Mouse (Mus musculus) liver, postnatal 0 days (tissue): ENCODE measurements at regions not wholly inside any gene's neighbourhood (a gene's known extent, or its start where the extent isn't known, plus 50 kb on each side); places are given as distances from the start of the nearest gene placed in this dataset.

Experiments used
- ATAC-seq: fragments of 200-750 bp; cut with Nextera tagmentation; 2 replicates; pipeline ENCODE4 v1.8.0; 2017; ENCODE audit warnings: mild to moderate bottlenecking, moderate library complexity
- DNase-seq: peaks from one replicate; pipeline ENCODE4 v3.0.0-alpha.2; 2016
- H3K27ac ChIP-seq: fragments of 300-500 bp; sonication (generic); 2 replicates; pipeline ENCODE4 v1.5.1; 2014; ENCODE audit warnings: antibody characterized with exemption, moderate library complexity, mild to moderate bottlenecking, low read depth
- H3K27me3 ChIP-seq: fragments of 300-500 bp; sonication (generic); 2 replicates; pipeline ENCODE4 v1.6.1; 2014; ENCODE audit warnings: low read length, control low read depth, mixed read lengths; ENCODE audit not compliant: insufficient read depth
- H3K36me3 ChIP-seq: fragments of 300-500 bp; sonication (generic); replicated peaks from 2 replicates; pipeline ENCODE4 v1.6.1; 2014; ENCODE audit warnings: mild to moderate bottlenecking, control low read depth, low read length, moderate library complexity, mixed read lengths; ENCODE audit not compliant: insufficient read depth
- H3K4me1 ChIP-seq: fragments of 300-500 bp; sonication (generic); 2 replicates; pipeline ENCODE4 v1.6.1; 2014; ENCODE audit warnings: antibody characterized with exemption, mild to moderate bottlenecking, control low read depth; ENCODE audit not compliant: insufficient read depth
- H3K4me2 ChIP-seq: fragments of 300-500 bp; sonication (generic); 2 replicates; pipeline ENCODE4 v1.6.1; 2014; ENCODE audit warnings: low read depth, mild to moderate bottlenecking, low read length, moderate library complexity, mixed read lengths
- H3K4me3 ChIP-seq: fragments of 300-500 bp; sonication (generic); 2 replicates; pipeline ENCODE4 v1.5.1; 2014; ENCODE audit warnings: low read depth, low read length
- H3K9ac ChIP-seq: fragments of 300-500 bp; sonication (generic); replicated peaks from 2 replicates; pipeline ENCODE4 v1.6.1; 2014; ENCODE audit warnings: mild to moderate bottlenecking, moderate library complexity
- H3K9me3 ChIP-seq: fragments of 300-500 bp; sonication (generic); 2 replicates; pipeline ENCODE4 v1.6.1; 2016; ENCODE audit warnings: mild to moderate bottlenecking, control low read depth, low read length, mixed read lengths
- CTCF ChIP-seq: sonication (generic); IDR thresholded peaks from 2 replicates; pipeline ENCODE4 v1.5.1; 2016; ENCODE audit warnings: antibody characterized with exemption, low read depth
- EP300 ChIP-seq: IDR thresholded peaks from 2 replicates; pipeline ENCODE4 v1.6.1; 2016; ENCODE audit warnings: antibody characterized with exemption, low read depth, mild to moderate bottlenecking
- WGBS: fragments of 180-500 bp; shearing (Covaris S2); extraction: QIAGEN DNeasy Blood & Tissue Kit; methylation state at CpG from one replicate; pipeline ENCODE4 v1.1.7; 2014; ENCODE audit not compliant: insufficient replicate concordance; 5-methylcytosine and 5-hydroxymethylcytosine counted together

DNA sequence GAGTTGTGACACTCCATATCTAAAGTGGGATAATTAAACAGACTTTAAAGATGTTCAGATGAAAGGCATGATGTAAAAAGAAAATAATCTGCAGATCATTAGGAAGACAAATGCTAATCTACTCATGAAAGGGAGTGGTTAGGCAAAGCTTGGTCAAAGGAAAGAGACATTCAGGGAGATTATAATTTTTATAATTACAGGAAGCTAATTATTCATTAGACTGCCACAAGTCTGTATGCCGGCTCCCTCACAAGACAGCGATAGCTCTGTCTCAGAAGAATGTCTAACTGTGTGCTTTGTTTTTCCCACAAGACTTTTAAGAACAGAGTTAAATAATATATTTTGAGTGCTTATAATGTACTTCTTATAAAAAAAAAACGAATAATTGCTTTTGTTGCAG lies 541.5 kb downstream of the Adgrl2 start:
- Histone ChIP-seq H3K9ac (no peak overlapping the region), H3K36me3 (no peaks in the 10 kb centered on the region), H3K9me3 (no peaks in the 10 kb centered on the region), H3K27ac (no peak overlapping the region), H3K4me1 (no peaks in the 10 kb centered on the region), H3K4me2 (no peak overlapping the region), H3K27me3 (no peaks in the 10 kb centered on the region), H3K4me3 (no peak overlapping the region)
- whole genome bisulfite sequencing = 66% methylated on average over 3 of the region's 3 CpGs
- no peak for DNase-seq
- TF ChIP-seq CTCF (no peak), EP300 (no peak)
- ATAC-seq = no peak

DNA sequence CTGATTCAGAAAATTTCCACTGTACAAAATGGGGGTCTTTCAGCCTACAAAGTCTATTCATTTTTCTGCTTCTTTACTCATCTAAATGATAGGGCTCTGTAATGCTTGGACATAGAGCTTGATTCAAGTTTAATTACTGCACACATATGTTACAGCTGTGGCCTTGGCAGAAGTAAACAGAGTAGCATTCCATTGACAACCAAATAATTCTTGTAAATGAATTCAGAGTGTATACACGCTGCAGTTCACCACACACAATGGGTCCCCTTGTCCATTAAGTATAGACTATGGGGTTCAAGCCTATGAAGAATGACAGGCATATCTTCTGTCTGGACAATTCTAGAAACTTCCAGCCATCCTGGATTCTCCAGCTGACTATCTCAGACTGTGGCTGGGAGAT lies 541.9 kb downstream of the Adgrl2 start:
- H3K27ac ChIP-seq = no peak overlapping the region
- H3K27me3 ChIP-seq = no peaks in the 10 kb centered on the region
- no peaks in the 10 kb centered on the region for H3K9me3 ChIP-seq
- WGBS = 68% methylated on average over 1 of the region's 1 CpGs
- DNase-seq = no peak
- H3K4me1 ChIP-seq = no peaks in the 10 kb centered on the region
- H3K36me3 ChIP-seq = no peaks in the 10 kb centered on the region
- H3K4me2 ChIP-seq = no peak overlapping the region
- ATAC-seq = no peak
- no peak overlapping the region for H3K4me3 ChIP-seq
- TF ChIP-seq EP300 (no peak), CTCF (no peak)
- no peak overlapping the region for H3K9ac ChIP-seq

DNA sequence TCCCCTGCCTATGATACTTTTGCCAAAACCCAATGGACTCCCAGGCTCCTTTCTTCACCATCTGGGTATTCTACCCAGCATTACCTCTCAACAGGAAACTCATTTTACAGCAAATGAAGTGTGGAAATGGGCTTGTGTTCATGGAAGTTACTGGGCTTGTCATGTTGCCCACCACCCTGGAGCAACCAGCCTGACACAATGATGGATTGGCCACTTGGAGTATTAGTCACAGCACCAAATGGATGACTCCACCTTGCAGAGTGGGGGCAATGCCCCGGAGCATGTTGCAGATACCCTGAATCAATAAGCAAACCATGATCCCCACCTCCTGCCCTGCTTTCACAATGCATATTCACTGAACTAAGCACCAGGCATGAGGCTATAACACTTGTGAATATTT lies 543.5 kb downstream of the Adgrl2 start:
- Histone ChIP-seq H3K9ac (no peak overlapping the region), H3K4me3 (no peak overlapping the region), H3K9me3 (no peaks in the 10 kb centered on the region), H3K4me2 (no peak overlapping the region), H3K4me1 (no peaks in the 10 kb centered on the region), H3K27me3 (no peaks in the 10 kb centered on the region), H3K27ac (no peak overlapping the region), H3K36me3 (no peaks in the 10 kb centered on the region)
- ATAC-seq (no peak), DNase-seq (no peak)
- WGBS = 73% methylated on average over 1 of the region's 1 CpGs
- no peak for TF ChIP-seq EP300
- TF ChIP-seq CTCF = no peak

DNA sequence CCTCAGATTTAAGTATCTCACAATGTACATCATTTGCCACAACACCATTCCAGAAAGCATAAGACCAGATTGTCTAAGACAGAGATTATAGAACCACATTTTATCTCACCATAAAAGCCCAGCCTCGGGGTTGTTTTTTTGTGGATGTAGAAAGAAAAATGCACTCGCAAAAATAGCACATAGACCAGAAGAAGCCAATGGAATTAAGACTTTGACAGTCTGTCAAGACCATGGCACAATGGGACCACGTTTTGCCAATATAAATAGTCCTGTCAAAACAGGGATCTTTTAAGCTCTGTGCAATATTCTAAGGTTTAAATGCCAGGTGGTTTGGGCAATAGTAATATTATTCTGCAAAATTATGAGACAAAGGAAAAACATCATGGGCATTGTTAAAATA lies 547.3 kb downstream of the Adgrl2 start:
- H3K4me1 ChIP-seq = no peaks in the 10 kb centered on the region
- TF ChIP-seq CTCF (no peak), EP300 (no peak)
- 67% methylated on average over 3 of the region's 3 CpGs for WGBS
- no peak overlapping the region for H3K4me3 ChIP-seq
- no peak for DNase-seq
- no peaks in the 10 kb centered on the region for H3K36me3 ChIP-seq
- no peaks in the 10 kb centered on the region for H3K27me3 ChIP-seq
- H3K9me3 ChIP-seq = no peaks in the 10 kb centered on the region
- H3K4me2 ChIP-seq = no peak overlapping the region
- ATAC-seq = no peak
- H3K9ac ChIP-seq = no peak overlapping the region
- no peak overlapping the region for H3K27ac ChIP-seq

DNA sequence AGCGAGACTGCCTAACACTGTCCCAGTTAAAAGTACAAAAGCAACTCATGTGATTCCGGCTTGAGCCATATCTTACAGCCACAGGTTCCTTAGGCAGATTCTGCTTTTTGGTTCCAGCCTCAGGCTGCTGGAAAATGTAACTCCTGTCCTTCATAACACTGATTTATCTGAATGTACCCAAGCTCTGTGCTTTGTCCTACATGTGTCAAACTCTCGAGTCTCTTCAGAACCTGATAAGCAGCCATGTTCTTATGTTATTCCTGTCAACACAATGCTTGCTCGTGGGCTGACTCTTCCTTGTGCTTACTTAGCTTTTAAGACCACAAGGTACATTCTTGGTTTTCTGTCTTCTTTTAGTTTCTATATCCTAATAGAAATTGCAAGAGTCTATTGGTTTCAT lies 556.3 kb downstream of the Adgrl2 start:
- DNase-seq = no peak
- Histone ChIP-seq H3K9me3 (no peaks in the 10 kb centered on the region), H3K27ac (no peak overlapping the region), H3K4me1 (peaks cover 2% of the 10 kb centered on the region; the same call in 1 of the 2 replicates), H3K9ac (no peak overlapping the region), H3K27me3 (no peaks in the 10 kb centered on the region), H3K36me3 (no peaks in the 10 kb centered on the region), H3K4me2 (no peak overlapping the region), H3K4me3 (no peak overlapping the region)
- TF ChIP-seq EP300 = no peak
- TF ChIP-seq CTCF = no peak
- 69% methylated on average over 4 of the region's 4 CpGs for WGBS
- ATAC-seq = no peak

DNA sequence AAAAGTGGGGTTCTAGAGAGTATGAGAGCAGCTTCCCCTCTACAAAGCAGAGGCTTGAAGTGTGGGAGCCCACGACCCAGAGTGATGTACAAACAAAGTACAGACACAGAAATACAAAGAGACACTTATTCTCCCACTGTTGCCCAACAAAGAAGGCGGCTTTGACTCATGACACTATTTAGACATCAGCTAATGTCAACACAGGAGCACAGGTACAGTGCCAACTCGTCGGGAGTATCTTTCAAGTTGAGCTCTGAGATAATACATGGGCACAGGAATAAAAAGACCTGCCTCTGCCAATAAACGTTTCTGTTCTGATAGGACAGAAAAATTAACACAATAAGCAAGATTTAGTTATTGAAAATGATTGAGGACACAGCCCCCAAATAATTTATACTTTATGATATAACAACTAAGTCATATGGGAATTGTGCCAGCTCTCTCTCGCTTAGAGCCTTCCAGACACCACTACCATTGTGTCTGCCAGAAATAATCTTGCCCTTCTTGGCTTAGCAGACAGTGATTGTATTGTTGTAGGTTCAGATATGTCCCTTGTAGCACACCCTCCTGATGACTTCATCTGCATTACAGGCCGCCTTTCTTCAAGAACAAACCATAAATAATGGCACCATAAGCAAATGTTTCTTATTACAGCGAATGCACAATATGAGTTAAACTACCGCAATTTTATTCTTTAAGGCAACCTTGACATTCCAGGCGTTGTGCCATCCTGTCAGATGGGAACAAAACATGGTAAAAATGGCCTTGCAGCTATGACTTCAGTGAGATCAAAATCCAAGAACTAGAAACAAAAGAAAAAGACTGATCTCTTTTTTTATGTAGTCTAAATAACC lies 561.1 kb downstream of the Adgrl2 start:
- no peak overlapping the region for H3K9ac ChIP-seq
- ATAC-seq = peak; percentile 80
- WGBS = 64% methylated on average over 10 of the region's 10 CpGs
- H3K4me3 ChIP-seq = no peak overlapping the region
- DNase-seq = peak; percentile 26
- H3K36me3 ChIP-seq = no peaks in the 10 kb centered on the region
- H3K4me2 ChIP-seq = no peak overlapping the region
- H3K27me3 ChIP-seq = no peaks in the 10 kb centered on the region
- TF ChIP-seq CTCF (no peak), EP300 (no peak)
- H3K9me3 ChIP-seq = no peaks in the 10 kb centered on the region
- peak overlapping the region; percentile 22; the same call in 1 of the 2 replicates for H3K27ac ChIP-seq
- H3K4me1 ChIP-seq = peaks cover 2% of the 10 kb centered on the region
